Mouse (Mus musculus) MEL (cell line): ENCODE measurements around the gene Pgpep1l. TPM values are rescaled to one million over a fixed set of nuclear protein-coding genes. Genes with fewer than 3 reads are reported as not detected.

Experiments used
- DNase-seq: peaks from one replicate; pipeline ENCODE4 v3.0.0; 2011; ENCODE audit warnings: low read depth, low spot score
- H3K27ac ChIP-seq: 2 replicates; pipeline ENCODE4 v1.5.1; 2012; ENCODE audit warnings: low read depth, mild to moderate bottlenecking, control low read depth, low read length, moderate library complexity; ENCODE audit not compliant: control insufficient read depth
- H3K27me3 ChIP-seq, 2 experiments: fragments of 150-350 bp in 1 of 2; sonication (generic) in 1 of 2; 2 replicates each; pipeline ENCODE4 v1.6.1; 2012; ENCODE audit warnings: low read length in 2 of 2, mild to moderate bottlenecking in 2 of 2, improper control_type of control experiment in 1 of 2, moderate library complexity in 1 of 2; ENCODE audit not compliant: insufficient read depth in 2 of 2, control insufficient read depth in 1 of 2
- H3K36me3 ChIP-seq, 2 experiments: 2 replicates each; pipeline ENCODE4 v1.6.1; 2012 to 2014; ENCODE audit warnings: low read length in 2 of 2, improper control_type of control experiment in 1 of 2, inconsistent platforms in 1 of 2, mild to moderate bottlenecking in 1 of 2; ENCODE audit not compliant: insufficient read depth in 2 of 2, control insufficient read depth in 1 of 2
- H3K4me1 ChIP-seq, 2 experiments: fragments of 150-350 bp in 1 of 2; sonication (generic) in 1 of 2; 2 replicates each; pipeline ENCODE4 v1.6.1; 2012; ENCODE audit warnings: low read length in 2 of 2, improper control_type of control experiment in 1 of 2, mild to moderate bottlenecking in 1 of 2; ENCODE audit not compliant: insufficient read depth in 2 of 2, control insufficient read depth in 1 of 2
- H3K4me3 ChIP-seq, 2 experiments: fragments of 150-350 bp in 1 of 2; sonication (generic) in 1 of 2; 2 replicates each; pipeline ENCODE4 v1.5.1; 2012; ENCODE audit warnings: low read depth in 2 of 2, low read length in 2 of 2, mild to moderate bottlenecking in 2 of 2, moderate library complexity in 2 of 2, control low read depth in 1 of 2, improper control_type of control experiment in 1 of 2; ENCODE audit not compliant: control insufficient read depth in 1 of 2, insufficient read depth in 1 of 2
- H3K79me2 ChIP-seq: 2 replicates; pipeline ENCODE4 v1.6.1; 2012; ENCODE audit warnings: mild to moderate bottlenecking, low read length, moderate library complexity; ENCODE audit not compliant: control insufficient read depth, poor library complexity, insufficient read depth
- H3K9ac ChIP-seq: 2 replicates; pipeline ENCODE4 v1.6.1; 2012; ENCODE audit warnings: low read depth, mild to moderate bottlenecking, control low read depth, low read length, moderate library complexity; ENCODE audit not compliant: control insufficient read depth, poor library complexity, severe bottlenecking
- H3K9me3 ChIP-seq: fragments of 150-350 bp; sonication (generic); replicated peaks from 2 replicates; pipeline ENCODE4 v1.6.1; 2012; ENCODE audit warnings: mild to moderate bottlenecking, low read length, improper control_type of control experiment, moderate library complexity; ENCODE audit not compliant: insufficient read depth
- BHLHE40 ChIP-seq: IDR thresholded peaks from 2 replicates; pipeline ENCODE4 v1.6.1; 2012; ENCODE audit warnings: low read depth, mild to moderate bottlenecking, inconsistent platforms, low read length, improper control_type of control experiment, borderline replicate concordance
- CHD1 ChIP-seq: IDR thresholded peaks from 2 replicates; pipeline ENCODE4 v1.6.1; 2012; ENCODE audit warnings: low read depth, mild to moderate bottlenecking, inconsistent platforms, low read length, improper control_type of control experiment
- ETS1 ChIP-seq: IDR thresholded peaks from 2 replicates; pipeline ENCODE4 v1.6.1; 2012; ENCODE audit warnings: low read depth, mild to moderate bottlenecking, inconsistent platforms, low read length, improper control_type of control experiment, moderate library complexity
- GABPA ChIP-seq: IDR thresholded peaks from 2 replicates; pipeline ENCODE4 v1.6.1; 2012; ENCODE audit warnings: low read depth, mild to moderate bottlenecking, inconsistent platforms, low read length, improper control_type of control experiment, moderate library complexity
- GATA1 ChIP-seq: IDR thresholded peaks from 2 replicates; pipeline ENCODE4 v1.6.1; 2011; ENCODE audit warnings: low read depth, low read length, improper control_type of control experiment
- MAX ChIP-seq: IDR thresholded peaks from 2 replicates; pipeline ENCODE4 v1.6.1; 2011; ENCODE audit warnings: low read length, improper control_type of control experiment
- MAZ ChIP-seq: IDR thresholded peaks from 2 replicates; pipeline ENCODE4 v1.6.1; 2012; ENCODE audit warnings: low read depth, mild to moderate bottlenecking, inconsistent platforms, low read length, improper control_type of control experiment
- MEF2A ChIP-seq: IDR thresholded peaks from 2 replicates; pipeline ENCODE4 v1.6.1; 2014; ENCODE audit warnings: low read depth, mild to moderate bottlenecking, inconsistent platforms, low read length, improper control_type of control experiment; ENCODE audit not compliant: poor library complexity, insufficient replicate concordance, severe bottlenecking; ENCODE audit errors: extremely low read depth
- MXI1 ChIP-seq: IDR thresholded peaks from 2 replicates; pipeline ENCODE4 v1.6.1; 2011; ENCODE audit warnings: mild to moderate bottlenecking, low read depth, low read length, improper control_type of control experiment
- NRF1 ChIP-seq: IDR thresholded peaks from 2 replicates; pipeline ENCODE4 v1.6.1; 2014; ENCODE audit warnings: low read depth, mild to moderate bottlenecking, inconsistent platforms, low read length, improper control_type of control experiment, moderate library complexity; ENCODE audit not compliant: poor library complexity, insufficient read depth, severe bottlenecking
- POLR2A ChIP-seq, 2 experiments: IDR thresholded peaks; 2 replicates each; pipeline ENCODE4 v1.6.1; 2011 to 2012; ENCODE audit warnings: low read length in 2 of 2, mild to moderate bottlenecking in 2 of 2, control low read depth in 1 of 2, improper control_type of control experiment in 1 of 2, low read depth in 1 of 2, moderate library complexity in 1 of 2; ENCODE audit not compliant: control insufficient read depth in 1 of 2, insufficient read depth in 1 of 2, poor library complexity in 1 of 2
- POLR2AphosphoS2 ChIP-seq: IDR thresholded peaks from 2 replicates; pipeline ENCODE4 v1.6.1; 2011; ENCODE audit warnings: low read length, improper control_type of control experiment
- POLR2AphosphoS5 ChIP-seq: IDR thresholded peaks from 2 replicates; pipeline ENCODE4 v1.6.1; 2012; ENCODE audit warnings: low read depth, borderline replicate concordance, mild to moderate bottlenecking, inconsistent platforms, low read length, moderate library complexity, mixed read lengths
- RCOR1 ChIP-seq: IDR thresholded peaks from 2 replicates; pipeline ENCODE4 v1.6.1; 2012; ENCODE audit warnings: low read depth, mild to moderate bottlenecking, inconsistent platforms, low read length, improper control_type of control experiment
- SIN3A ChIP-seq: IDR thresholded peaks from 2 replicates; pipeline ENCODE4 v1.6.1; 2012; ENCODE audit warnings: low read length, improper control_type of control experiment, inconsistent platforms
- SMC3 ChIP-seq: IDR thresholded peaks from 2 replicates; pipeline ENCODE4 v1.6.1; 2011; ENCODE audit warnings: low read depth, low read length, improper control_type of control experiment
- TAL1 ChIP-seq: IDR thresholded peaks from 2 replicates; pipeline ENCODE4 v1.6.1; 2012; ENCODE audit warnings: mild to moderate bottlenecking, inconsistent platforms, low read length, moderate library complexity, mixed read lengths
- TBP ChIP-seq: IDR thresholded peaks from 2 replicates; pipeline ENCODE4 v1.8.0; 2011; ENCODE audit warnings: low read depth, low read length, improper control_type of control experiment
- TCF12 ChIP-seq: IDR thresholded peaks from 2 replicates; pipeline ENCODE4 v1.6.1; 2014; ENCODE audit warnings: low read depth, mild to moderate bottlenecking, inconsistent platforms, low read length, improper control_type of control experiment, moderate library complexity
- UBTF ChIP-seq: IDR thresholded peaks from 2 replicates; pipeline ENCODE4 v1.6.1; 2012; ENCODE audit warnings: low read depth, mild to moderate bottlenecking, inconsistent platforms, low read length, improper control_type of control experiment, moderate library complexity, borderline replicate concordance; ENCODE audit not compliant: insufficient read depth
- USF1 ChIP-seq: IDR thresholded peaks from 2 replicates; pipeline ENCODE4 v1.6.1; 2014; ENCODE audit warnings: low read depth, mild to moderate bottlenecking, inconsistent platforms, low read length, improper control_type of control experiment, moderate library complexity
- ZMIZ1 ChIP-seq: IDR thresholded peaks from 2 replicates; pipeline ENCODE4 v1.6.1; 2012; ENCODE audit warnings: low read depth, mild to moderate bottlenecking, inconsistent platforms, low read length, improper control_type of control experiment, moderate library complexity
- ZNF384 ChIP-seq: IDR thresholded peaks from 2 replicates; pipeline ENCODE4 v1.6.1; 2012; ENCODE audit warnings: low read depth, mild to moderate bottlenecking, inconsistent platforms, low read length, improper control_type of control experiment
- polyA plus RNA-seq, 2 experiments: library from polyadenylated mRNA; stranded (reverse) in 1 of 2; unstranded in 1 of 2; fragments of >175 nt in 1 of 2; fragments of >200 nt in 1 of 2; gene quantifications; 2 replicates each; pipeline versions ENCODE4 v1.2.1 to v1.2.4; 2012; ENCODE audit warnings: low replicate concordance in 2 of 2, low read depth in 1 of 2; ENCODE audit not compliant: insufficient read length in 2 of 2, insufficient read depth in 1 of 2, missing spikeins in 1 of 2
- total RNA-seq: library from RNA; depleted of rRNA; stranded (reverse); fragments of 300-350 nt; gene quantifications from 2 replicates; pipeline ENCODE4 v1.2.3, GENCODE M21; 2012

The Pgpep1l gene
- total and polyA plus RNA-seq, 3 experiments = not detected

DNA sequence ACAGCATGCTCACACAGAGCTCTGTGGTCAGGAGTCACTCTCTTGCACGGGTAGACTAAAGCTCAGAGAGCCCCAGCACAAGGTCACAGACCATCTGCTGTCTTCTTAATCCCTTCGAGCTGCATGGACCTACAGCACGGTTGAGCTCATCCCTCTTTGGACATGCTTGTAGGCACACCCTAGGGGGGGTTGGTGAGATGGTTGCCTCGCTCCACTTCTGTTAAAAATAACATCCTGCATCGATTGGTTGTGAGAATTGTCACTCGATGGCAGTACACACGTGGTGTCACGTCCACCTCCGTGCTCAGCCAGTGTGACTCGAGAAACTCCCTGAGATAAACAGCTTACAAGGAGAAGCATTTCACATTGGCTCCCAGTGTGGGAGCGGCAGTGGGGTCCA is 45.2 kb downstream of the Pgpep1l start:
- Histone ChIP-seq H3K9me3 (no peaks in the 10 kb centered on the region), H3K27ac (no peak overlapping the region), H3K4me1 (no peaks in the 10 kb centered on the region), H3K27me3 (no peaks in the 10 kb centered on the region), H3K36me3 (peaks cover 0 to 3% of the 10 kb centered on the region in 2 experiments; a peak in 1 of 4 replicates), H3K4me3 (no peak overlapping the region), H3K79me2 (no peaks in the 10 kb centered on the region), H3K9ac (no peak overlapping the region)
- no peak for DNase-seq
- TF ChIP-seq BHLHE40 (no peak), TCF12 (no peak), MAZ (no peak), SIN3A (no peak), ZNF384 (no peak), CHD1 (no peak), MEF2A (no peak), ETS1 (no peak), TBP (no peak), USF1 (no peak)
- TF ChIP-seq, all 39 proteins: peak for 0

- H3K79me2 ChIP-seq = no peaks in the 10 kb centered on the region
- H3K27ac ChIP-seq = no peak overlapping the region
- no peaks in the 10 kb centered on the region for H3K9me3 ChIP-seq
- no peak overlapping the region for H3K9ac ChIP-seq
- no peak overlapping the region for H3K4me3 ChIP-seq
- TF ChIP-seq POLR2AphosphoS2 = no peak
- no peak for TF ChIP-seq TAL1
- TF ChIP-seq SMC3 = no peak
- TF ChIP-seq ZMIZ1 = no peak
- TF ChIP-seq MAX = no peak
- no peak for TF ChIP-seq USF1
- TF ChIP-seq RCOR1 = no peak
- no peak for TF ChIP-seq POLR2A (IDR thresholded peaks at IDR 0.05; ENCODE audit: control insufficient read depth in 1 of 2, insufficient read depth in 1 of 2, low read depth in 1 of 2, low read length in 2 of 2, poor library complexity in 1 of 2)
- TF ChIP-seq ETS1 = no peak
- TF ChIP-seq GABPA = no peak
- TF ChIP-seq POLR2AphosphoS5 = no peak
- TF ChIP-seq BHLHE40 = no peak
- TF ChIP-seq MXI1 = no peak
- TF ChIP-seq GATA1 = no peak
- TF ChIP-seq UBTF = no peak
- no peak for TF ChIP-seq NRF1
- H3K36me3 ChIP-seq = peaks cover 0 to 4% of the 10 kb centered on the region in 2 experiments; a peak in 2 of 4 replicates
- H3K27me3 ChIP-seq = no peaks in the 10 kb centered on the region
- DNase-seq = no peak
- H3K4me1 ChIP-seq = no peaks in the 10 kb centered on the region
These were observed 48.4 kb downstream of the Pgpep1l start for GRCm38 (mm10) chr7:68215522-68216070.
